In genomic region chrX:141396243-141396642, GRCm38 (mm10) we compare ENCODE assay signal across 17 mouse cellular contexts.
"Had no signal": no experiment of that assay in that cellular context is flagged by ENCODE, and none has a peak within 500 bp of the region (broad histone marks: within the 10 kb centered on the region; RNA-seq: fewer than 3 reads in every experiment).

No protein-coding gene starts in this region.

- H3K9me3 ChIP-seq: intestine, embryonic 15.5 days; limb, embryonic 10.5 days; limb, embryonic 13.5 days; liver, embryonic 12.5 days; liver, embryonic 15.5 days; midbrain, embryonic 12.5 days; midbrain, embryonic 15.5 days; neural tube, embryonic 13.5 days had no signal

- H3K4me2 ChIP-seq: intestine, embryonic 15.5 days; limb, embryonic 13.5 days; liver, embryonic 12.5 days; liver, embryonic 15.5 days; midbrain, embryonic 12.5 days; midbrain, embryonic 15.5 days; neural tube, embryonic 13.5 days had no signal

- H3K27me3 ChIP-seq: intestine, embryonic 15.5 days; liver, embryonic 15.5 days had no signal

- H3K4me1 ChIP-seq: intestine, embryonic 15.5 days; limb, embryonic 10.5 days; limb, embryonic 13.5 days; liver, embryonic 12.5 days; liver, embryonic 15.5 days; midbrain, embryonic 12.5 days; midbrain, embryonic 15.5 days; neural tube, embryonic 13.5 days had no signal

- ATAC-seq: hindbrain, embryonic 16.5 days; intestine, embryonic 15.5 days; liver, embryonic 12.5 days; midbrain, embryonic 15.5 days had no signal

- H3K27ac ChIP-seq: intestine, embryonic 15.5 days; layer of hippocampus, adult 2 months; limb, embryonic 10.5 days; limb, embryonic 13.5 days; liver, embryonic 12.5 days; liver, embryonic 15.5 days; midbrain, embryonic 12.5 days; midbrain, embryonic 15.5 days; neural tube, embryonic 13.5 days; stomach, postnatal 0 days had no signal

- H3K9ac ChIP-seq: intestine, embryonic 15.5 days; limb, embryonic 13.5 days; liver, embryonic 12.5 days; liver, embryonic 15.5 days; midbrain, embryonic 12.5 days; midbrain, embryonic 15.5 days; neural tube, embryonic 13.5 days had no signal

- H3K36me3 ChIP-seq: intestine, embryonic 15.5 days; limb, embryonic 10.5 days; limb, embryonic 13.5 days; liver, embryonic 12.5 days; liver, embryonic 15.5 days; midbrain, embryonic 12.5 days; midbrain, embryonic 15.5 days; neural tube, embryonic 13.5 days had no signal

- DNase-seq: kidney, adult 11 months; kidney, adult 8-10 months; kidney, postnatal 25 days; layer of hippocampus, adult 9-11 months; liver; thymus, postnatal 4 days had no signal

- H3K4me3 ChIP-seq: intestine, embryonic 15.5 days; layer of hippocampus, adult 2 months; limb, embryonic 10.5 days; limb, embryonic 13.5 days; liver, embryonic 12.5 days; liver, embryonic 15.5 days; midbrain, embryonic 12.5 days; midbrain, embryonic 15.5 days; neural tube, embryonic 13.5 days had no signal
